Mouse (Mus musculus) layer of hippocampus, adult 2 months (tissue): Measurements from ENCODE around the gene Nmnat2. TPM values are rescaled to one million over a fixed set of nuclear protein-coding genes. Genes with fewer than 3 reads are reported as not detected.

Experiments used
- DNase-seq, 2 experiments: peaks; one replicate each; pipeline ENCODE4 v3.0.0; 2022; ENCODE audit warnings: low spot score in 2 of 2
- H3K27ac ChIP-seq: fragments of 200-600 bp; 2 replicates; pipeline ENCODE4 v1.8.1; 2022
- H3K4me3 ChIP-seq: fragments of 200-600 bp; 2 replicates; pipeline ENCODE4 v1.8.1; 2022; ENCODE audit warnings: mild to moderate bottlenecking
- CTCF ChIP-seq: fragments of 200-600 bp; conservative IDR thresholded peaks from 2 replicates; pipeline ENCODE4 v1.8.1; 2022; ENCODE audit warnings: antibody characterized with exemption, mild to moderate bottlenecking, moderate library complexity
- long read RNA-seq, 2 experiments: library from polyadenylated mRNA; stranded (forward); transcript quantifications; one replicate each; pipeline ENCODE4 v2.0.0; 2021; ENCODE audit warnings: borderline mapping rate in 2 of 2
- total RNA-seq, 2 experiments: library from RNA; stranded (reverse); gene quantifications; 2 replicates each; pipeline ENCODE4 v1.2.3; 2021

Gene Nmnat2
- total RNA-seq, result 100 to 1,000 TPM; 133 to 141 TPM
- long read RNA-seq, experiment 1, full-length matches to known transcripts, result 4 of 36 reads
- long read RNA-seq, experiment 1, partial matches to known transcripts, result 30 of 36 reads
- long read RNA-seq, experiment 1, other reads (novel, unspliced or antisense), result 2 of 36 reads
- long read RNA-seq, experiment 2, full-length matches to known transcripts, result 4 of 50 reads
- long read RNA-seq, experiment 2, partial matches to known transcripts, result 44 of 50 reads
- long read RNA-seq, experiment 2, other reads (novel, unspliced or antisense), result 2 of 50 reads

GRCm38 (mm10) chr1:152954821-152955523 is at the start of gene Nmnat2:
Gene Nmnat2 (plus strand): TSS chr1:152954993.
- TF ChIP-seq CTCF, result no peak
- H3K4me3 ChIP-seq, result peak within 1 kb of the TSS; percentile 80
- H3K27ac ChIP-seq, result peak within 1 kb of the TSS; percentile 91
- peak; percentile 75 to 80 for DNase-seq

GRCm38 (mm10) chr1:152913483-152914460 is 41.0 kb upstream of the Nmnat2 start:
- Histone ChIP-seq H3K27ac (no peak overlapping the region), H3K4me3 (no peak overlapping the region)
- DNase-seq, result no peak
- no peak for TF ChIP-seq CTCF

- no peak for TF ChIP-seq CTCF
- DNase-seq, result no peak
- Histone ChIP-seq H3K27ac (no peak overlapping the region), H3K4me3 (no peak overlapping the region)
Measured at GRCm38 (mm10) chr1:152915766-152916165, 39.0 kb upstream of the Nmnat2 start.

DNA sequence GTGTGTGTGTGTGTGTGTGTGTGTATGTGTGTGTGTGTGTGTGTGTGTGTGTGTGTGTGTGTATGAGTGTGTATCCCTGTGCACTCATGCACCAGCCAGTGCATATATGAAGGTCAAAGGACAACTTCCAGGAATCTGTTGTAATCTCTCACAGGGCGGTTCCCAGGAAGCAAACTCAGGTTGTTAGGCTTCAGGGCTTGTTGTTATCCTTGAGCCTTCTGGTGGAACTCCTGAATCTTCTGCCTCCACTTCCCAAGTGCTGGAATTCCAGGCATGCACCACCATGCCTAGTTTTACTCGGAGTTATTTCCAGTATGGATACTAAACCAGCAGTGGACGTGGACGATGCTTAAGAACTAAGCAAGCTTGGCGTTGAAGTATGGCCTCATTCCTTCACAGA is 37.9 kb upstream of the Nmnat2 start:
- Histone ChIP-seq H3K27ac (no peak overlapping the region), H3K4me3 (no peak overlapping the region)
- DNase-seq, result no peak
- TF ChIP-seq CTCF, result no peak

DNA sequence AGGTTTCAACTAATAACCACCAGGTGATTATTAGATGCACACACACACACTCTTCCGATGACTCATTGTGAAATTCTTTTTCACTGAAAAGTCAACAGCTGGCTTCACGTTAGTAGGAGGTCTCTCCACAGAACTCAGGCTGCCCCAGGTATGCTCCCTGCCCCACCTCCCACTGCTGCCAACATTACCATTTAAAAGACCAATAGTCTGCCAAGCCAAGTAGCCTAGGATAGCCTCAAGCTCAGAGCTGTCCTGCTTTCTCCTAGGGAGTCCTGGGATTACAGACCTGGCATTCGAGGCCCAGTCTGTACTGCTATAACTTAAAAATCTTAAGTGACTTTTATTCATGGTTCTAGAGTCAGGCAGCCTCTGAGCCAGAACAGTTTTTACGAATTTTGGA is 37.2 kb upstream of the Nmnat2 start:
- H3K4me3 ChIP-seq, result no peak overlapping the region
- DNase-seq, result no peak
- TF ChIP-seq CTCF, result no peak
- no peak overlapping the region for H3K27ac ChIP-seq

DNA sequence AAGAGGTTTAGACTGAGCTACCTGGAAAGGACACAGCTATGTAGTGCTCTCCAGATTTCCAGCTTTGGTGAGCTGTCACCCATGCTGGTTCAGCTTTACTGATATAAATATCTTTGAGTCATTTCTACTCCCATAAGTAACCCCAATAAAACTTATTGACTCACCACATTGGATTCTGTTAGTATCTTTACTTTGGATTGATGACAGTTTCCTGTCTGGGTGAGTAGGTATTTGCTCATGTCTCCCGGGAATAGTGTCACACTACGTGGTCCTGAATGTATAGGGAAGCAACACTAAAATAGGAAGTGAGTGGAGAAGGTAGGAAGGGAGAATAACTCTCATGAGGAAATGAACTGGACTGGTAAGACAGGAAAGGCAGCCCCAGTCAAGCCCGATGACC is 33.0 kb upstream of the Nmnat2 start:
- Histone ChIP-seq H3K27ac (no peak overlapping the region), H3K4me3 (no peak overlapping the region)
- no peak for TF ChIP-seq CTCF
- DNase-seq, result no peak

GRCm38 (mm10) chr1:152933962-152934361 is 20.8 kb upstream of the Nmnat2 start:
- TF ChIP-seq CTCF, result no peak
- no peak overlapping the region for H3K27ac ChIP-seq
- no peak for DNase-seq

GRCm38 (mm10) chr1:152935476-152935875 is 19.3 kb upstream of the Nmnat2 start:
- no peak for TF ChIP-seq CTCF
- no peak overlapping the region for H3K4me3 ChIP-seq
- DNase-seq, result no peak
- H3K27ac ChIP-seq, result no peak overlapping the region

More at GRCm38 (mm10) chr1:152933962-152934361, 20.8 kb upstream of the Nmnat2 start:
- no peak overlapping the region for H3K4me3 ChIP-seq

DNA sequence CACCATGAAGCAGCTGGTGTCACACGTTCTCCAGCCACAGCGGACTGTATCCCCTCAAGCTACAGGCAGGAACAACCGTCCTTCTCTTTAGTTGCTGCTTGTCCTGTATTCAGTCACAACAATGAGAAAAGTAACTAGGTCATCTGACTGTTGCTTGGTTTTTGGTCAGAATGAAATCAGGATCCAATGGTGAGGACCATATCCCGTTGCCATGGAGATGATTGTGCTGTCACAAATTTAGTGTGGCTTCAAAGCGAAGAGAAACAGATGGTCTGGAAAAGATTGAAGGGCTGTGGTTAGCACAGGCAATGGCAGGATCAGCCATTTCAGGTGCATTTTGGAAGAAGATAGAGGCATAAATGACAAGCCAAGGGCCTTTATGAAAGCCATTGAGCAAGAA is 18.4 kb upstream of the Nmnat2 start:
- H3K4me3 ChIP-seq, result no peak overlapping the region
- TF ChIP-seq CTCF, result no peak
- DNase-seq, result no peak
- peak overlapping the region; percentile 0; the same call in 1 of the 2 replicates for H3K27ac ChIP-seq

- no peak overlapping the region for H3K27ac ChIP-seq
- no peak for TF ChIP-seq CTCF
- DNase-seq, result no peak
- no peak overlapping the region for H3K4me3 ChIP-seq
Measured at GRCm38 (mm10) chr1:152942977-152943376, 11.8 kb upstream of the Nmnat2 start.

GRCm38 (mm10) chr1:152954167-152954566 is 626 bp upstream of the Nmnat2 start:
- TF ChIP-seq CTCF, result no peak
- no peak overlapping the region for H3K27ac ChIP-seq
- no peak for DNase-seq
- H3K4me3 ChIP-seq, result no peak overlapping the region

- H3K4me3 ChIP-seq, result peak overlapping the region; percentile 80
- TF ChIP-seq CTCF, result no peak
- peak in 1 of 2 experiments; percentile 29 for DNase-seq
- peak overlapping the region; percentile 91 for H3K27ac ChIP-seq
Measured at GRCm38 (mm10) chr1:152955564-152956211, 895 bp downstream of the Nmnat2 start.
